Mouse (Mus musculus): ENCODE measurements around the gene Gm136. TPM values are rescaled to one million over a fixed set of nuclear protein-coding genes. Genes with fewer than 3 reads are reported as not detected.

The Gm136 gene
- total RNA-seq, 4 experiments from 2014 or later: 0.25 to 0.38 (median 0.28) TPM; not detected in 1

GRCm38 (mm10) chr4:34715062-34715461 is 41.0 kb downstream of the Gm136 start:
- DNase-seq (ENCODE audit: low spot score in 2 of 2): no peak

- DNase-seq (ENCODE audit: low spot score in 2 of 2): no peak
Observed at GRCm38 (mm10) chr4:34708127-34708526, 47.9 kb downstream of the Gm136 start.

- DNase-seq (ENCODE audit: low spot score in 2 of 2): no peak
Observed at GRCm38 (mm10) chr4:34707248-34707647, 48.8 kb downstream of the Gm136 start.

GRCm38 (mm10) chr4:34703029-34703428 is 53.0 kb downstream of the Gm136 start:
- DNase-seq (ENCODE audit: low spot score in 2 of 2): no peak

- no peak for DNase-seq (ENCODE audit: low spot score in 2 of 2)
Observed at GRCm38 (mm10) chr4:34702231-34702630, 53.8 kb downstream of the Gm136 start.

- no peak for DNase-seq (ENCODE audit: low spot score in 2 of 2)
Observed at GRCm38 (mm10) chr4:34701528-34701927, 54.5 kb downstream of the Gm136 start.

Other genes with a start within 250 kb of the Gm136 start
- gene Akirin2, start 205.3 kb downstream of the Gm136 start, total RNA-seq (2022): 100 to 1,000 TPM in 2 of 4 experiments, 10 to 100 TPM in 2; 95.2 to 106 (median 99.5) TPM
- 10 to 100 TPM; 50.4 to 54.8 (median 53.0) TPM for gene Orc3, start 141.3 kb downstream of the Gm136 start, total RNA-seq (2022)
- gene Rars2, start 141.3 kb downstream of the Gm136 start, total RNA-seq (2022): 10 to 100 TPM; 31.8 to 37.2 (median 35.3) TPM
- 10 to 100 TPM; 20.6 to 23.8 (median 21.5) TPM for gene Slc35a1, start 68.8 kb downstream of the Gm136 start, total RNA-seq (2022)
- gene Cfap206, start 26.1 kb downstream of the Gm136 start, total RNA-seq (2022): 1 to 10 TPM; 1.4 to 2.6 (median 1.7) TPM
- 10 to 100 TPM; 16.6 to 23.7 (median 21.4) TPM for gene Smim8, start 22.2 kb upstream of the Gm136 start, total RNA-seq (2022)
- gene Zfp292, start 126.7 kb upstream of the Gm136 start, total RNA-seq (2022): 10 to 100 TPM; 26.2 to 32.3 (median 29.4) TPM
- under 1 TPM in 1 of 4 experiments, not detected in 3; 0.57 TPM for gene Cga, start 137.5 kb upstream of the Gm136 start, total RNA-seq (2022)

Measured in left cerebral cortex, adult 8-10 months (tissue).